Mouse (Mus musculus) limb, embryonic 14.5 days (tissue): Measurements from ENCODE around the gene Mfap5. TPM values are rescaled to one million over a fixed set of nuclear protein-coding genes. Genes with fewer than 3 reads are reported as not detected.

Experiments used
- ATAC-seq: fragments of 200-750 bp; cut with Nextera tagmentation; 2 replicates; pipeline ENCODE4 v1.8.0; 2017; ENCODE audit warnings: low read depth, moderate number of reproducible peaks, moderate TSS enrichment; ENCODE audit not compliant: low FRiP score
- DNase-seq: peaks from one replicate; pipeline ENCODE4 v3.0.0-alpha.2; 2015; ENCODE audit warnings: low spot score
- H3K27ac ChIP-seq: fragments of 300-500 bp; sonication (generic); replicated peaks from 2 replicates; pipeline ENCODE4 v1.5.1; 2014; ENCODE audit warnings: low read depth, mild to moderate bottlenecking, low read length, moderate library complexity, mixed read lengths
- H3K27me3 ChIP-seq: fragments of 300-500 bp; sonication (generic); 2 replicates; pipeline ENCODE4 v1.6.1; 2014; ENCODE audit warnings: low read length, mixed read lengths; ENCODE audit not compliant: control insufficient read depth, insufficient read depth
- H3K36me3 ChIP-seq: fragments of 300-500 bp; sonication (generic); 2 replicates; pipeline ENCODE4 v1.6.1; 2014; ENCODE audit warnings: mild to moderate bottlenecking, low read length, moderate library complexity, mixed read lengths; ENCODE audit not compliant: control insufficient read depth, insufficient read depth
- H3K4me1 ChIP-seq: fragments of 300-500 bp; sonication (generic); 2 replicates; pipeline ENCODE4 v1.6.1; 2014; ENCODE audit warnings: antibody characterized with exemption, low read length, mixed read lengths; ENCODE audit not compliant: control insufficient read depth, insufficient read depth
- H3K4me2 ChIP-seq: fragments of 300-500 bp; sonication (generic); replicated peaks from 2 replicates; pipeline ENCODE4 v1.6.1; 2014; ENCODE audit warnings: low read depth, mild to moderate bottlenecking, low read length, moderate library complexity; ENCODE audit not compliant: severe bottlenecking
- H3K4me3 ChIP-seq: fragments of 300-500 bp; sonication (generic); replicated peaks from 2 replicates; pipeline ENCODE4 v1.5.1; 2014; ENCODE audit warnings: low read length
- H3K9ac ChIP-seq: fragments of 300-500 bp; sonication (generic); 2 replicates; pipeline ENCODE4 v1.6.1; 2014; ENCODE audit warnings: mild to moderate bottlenecking, low read depth, low read length, moderate library complexity; ENCODE audit not compliant: severe bottlenecking
- H3K9me3 ChIP-seq: fragments of 300-500 bp; sonication (generic); 2 replicates; pipeline ENCODE4 v1.6.1; 2016; ENCODE audit warnings: low read length; ENCODE audit not compliant: control insufficient read depth
- POLR2A ChIP-seq: fragments of 200-500 bp; IDR thresholded peaks from 2 replicates; pipeline ENCODE4 v1.8.0; 2012; ENCODE audit warnings: inconsistent platforms, mild to moderate bottlenecking, moderate library complexity, borderline replicate concordance; ENCODE audit not compliant: insufficient read depth, insufficient read length; ENCODE audit errors: extremely low read depth
- WGBS: fragments of 180-500 bp; shearing (Covaris S2); extraction: QIAGEN DNeasy Blood & Tissue Kit; methylation state at CpG from one replicate; pipeline ENCODE4 v1.1.7; 2014; 5-methylcytosine and 5-hydroxymethylcytosine counted together
- polyA plus RNA-seq, 2 experiments: library from polyadenylated mRNA; depleted of rRNA in 1 of 2; stranded (reverse) in 1 of 2; unstranded in 1 of 2; fragments of >200 nt; fragmentation: Nextera tagmentation in 1 of 2; extraction: Ambion mirVana in 1 of 2; gene quantifications; 2 replicates each; pipeline versions ENCODE4 v1.2.1 to v1.2.3; 2012 to 2014

Mfap5 gene
- polyA plus RNA-seq, 2 experiments, result 33.5 to 47.3 TPM

GRCm38 (mm10) chr6:122577030-122577429, 71.4 kb downstream of the Mfap5 start:
- no peak overlapping the region for H3K9ac ChIP-seq
- H3K36me3 ChIP-seq, result no peaks in the 10 kb centered on the region
- H3K9me3 ChIP-seq, result no peaks in the 10 kb centered on the region
- H3K4me3 ChIP-seq, result no peak overlapping the region
- no peak overlapping the region for H3K27ac ChIP-seq
- WGBS, result 92% methylated on average over 3 of the region's 3 CpGs
- no peak overlapping the region for H3K4me2 ChIP-seq
- no peaks in the 10 kb centered on the region for H3K27me3 ChIP-seq
- no peaks in the 10 kb centered on the region for H3K4me1 ChIP-seq
- ATAC-seq (no peak), DNase-seq (no peak)
- no peak for TF ChIP-seq POLR2A

Other genes starting within 250 kb of the Mfap5 start
- gene Klrg1, start 223.0 kb upstream of the Mfap5 start, polyA plus RNA-seq (2012; rRNA removed), result 0.05 and 0.12 TPM in 2 replicates
- gene Klrg1, start 223.0 kb upstream of the Mfap5 start, polyA plus RNA-seq (2014; fragmentation: Nextera tagmentation; extraction: Ambion mirVana), result 0.28 TPM in 1 of 2 replicates, not detected in the other
- 58.9 and 62.6 TPM in 2 replicates for gene M6pr, start 197.1 kb upstream of the Mfap5 start, polyA plus RNA-seq (2012; rRNA removed)
- gene M6pr, start 197.1 kb upstream of the Mfap5 start, polyA plus RNA-seq (2014; fragmentation: Nextera tagmentation; extraction: Ambion mirVana), result 84.2 and 89.6 TPM in 2 replicates
- 57.3 and 78.6 TPM in 2 replicates for gene Phc1, start 165.3 kb upstream of the Mfap5 start, polyA plus RNA-seq (2012; rRNA removed)
- gene Phc1, start 165.3 kb upstream of the Mfap5 start, polyA plus RNA-seq (2014; fragmentation: Nextera tagmentation; extraction: Ambion mirVana), result 24.5 and 27.8 TPM in 2 replicates
- 28.4 and 43.3 TPM in 2 replicates for gene Rimklb, start 7.1 kb upstream of the Mfap5 start, polyA plus RNA-seq (2012; rRNA removed)
- gene Rimklb, start 7.1 kb upstream of the Mfap5 start, polyA plus RNA-seq (2014; fragmentation: Nextera tagmentation; extraction: Ambion mirVana), result 18.2 and 27.2 TPM in 2 replicates
- gene Aicda, start 48.0 kb downstream of the Mfap5 start, polyA plus RNA-seq (2012; rRNA removed), result 0.23 TPM in 2 replicates
- gene Aicda, start 48.0 kb downstream of the Mfap5 start, polyA plus RNA-seq (2014; fragmentation: Nextera tagmentation; extraction: Ambion mirVana), result 0.19 and 0.50 TPM in 2 replicates
- 7.2 TPM in 2 replicates for gene Apobec1, start 96.6 kb downstream of the Mfap5 start, polyA plus RNA-seq (2012; rRNA removed)
- gene Apobec1, start 96.6 kb downstream of the Mfap5 start, polyA plus RNA-seq (2014; fragmentation: Nextera tagmentation; extraction: Ambion mirVana), result 3.5 and 5.9 TPM in 2 replicates
- gene Gdf3, start 104.2 kb downstream of the Mfap5 start, polyA plus RNA-seq (2012; rRNA removed), result 0.20 and 0.24 TPM in 2 replicates
- 0.11 and 0.21 TPM in 2 replicates for gene Gdf3, start 104.2 kb downstream of the Mfap5 start, polyA plus RNA-seq (2014; fragmentation: Nextera tagmentation; extraction: Ambion mirVana)
- 0.10 TPM in 1 of 2 replicates, not detected in the other for gene Dppa3, start 120.6 kb downstream of the Mfap5 start, polyA plus RNA-seq (2012; rRNA removed)
- not detected in 2 replicates for gene Dppa3, start 120.6 kb downstream of the Mfap5 start, polyA plus RNA-seq (2014; fragmentation: Nextera tagmentation; extraction: Ambion mirVana)
- 0.40 and 0.47 TPM in 2 replicates for gene Nanog, start 201.6 kb downstream of the Mfap5 start, polyA plus RNA-seq (2012; rRNA removed)
- gene Nanog, start 201.6 kb downstream of the Mfap5 start, polyA plus RNA-seq (2014; fragmentation: Nextera tagmentation; extraction: Ambion mirVana), result 0.21 and 0.37 TPM in 2 replicates